Mouse (Mus musculus) brown adipose tissue, adult 24 weeks (tissue): ENCODE results near the gene Ogfod2. TPM values are rescaled to one million over a fixed set of nuclear protein-coding genes. Genes with fewer than 3 reads are reported as not detected.

Experiments
- H3K27ac ChIP-seq: fragments of 200-500 bp; replicated peaks from 2 replicates; pipeline ENCODE4 v1.5.1; 2012; ENCODE audit warnings: low read depth, mild to moderate bottlenecking, low read length
- H3K4me1 ChIP-seq: fragments of 200-500 bp; 2 replicates; pipeline ENCODE4 v1.6.1; 2012; ENCODE audit warnings: low read length, mixed read lengths; ENCODE audit not compliant: control insufficient read depth, insufficient read depth, insufficient read length
- H3K4me3 ChIP-seq: fragments of 200-500 bp; 2 replicates; pipeline ENCODE4 v1.5.1; 2012; ENCODE audit warnings: low read depth, mild to moderate bottlenecking, low read length, moderate library complexity; ENCODE audit not compliant: insufficient read depth
- polyA plus RNA-seq: library from polyadenylated mRNA; stranded (reverse); fragments of >200 nt; gene quantifications from 2 replicates; pipeline ENCODE4 v1.2.4, GENCODE M21; 2012; ENCODE audit not compliant: missing spikeins, insufficient read depth, insufficient read length

The Ogfod2 gene
- 20.5 and 23.1 TPM in 2 replicates for polyA plus RNA-seq

DNA sequence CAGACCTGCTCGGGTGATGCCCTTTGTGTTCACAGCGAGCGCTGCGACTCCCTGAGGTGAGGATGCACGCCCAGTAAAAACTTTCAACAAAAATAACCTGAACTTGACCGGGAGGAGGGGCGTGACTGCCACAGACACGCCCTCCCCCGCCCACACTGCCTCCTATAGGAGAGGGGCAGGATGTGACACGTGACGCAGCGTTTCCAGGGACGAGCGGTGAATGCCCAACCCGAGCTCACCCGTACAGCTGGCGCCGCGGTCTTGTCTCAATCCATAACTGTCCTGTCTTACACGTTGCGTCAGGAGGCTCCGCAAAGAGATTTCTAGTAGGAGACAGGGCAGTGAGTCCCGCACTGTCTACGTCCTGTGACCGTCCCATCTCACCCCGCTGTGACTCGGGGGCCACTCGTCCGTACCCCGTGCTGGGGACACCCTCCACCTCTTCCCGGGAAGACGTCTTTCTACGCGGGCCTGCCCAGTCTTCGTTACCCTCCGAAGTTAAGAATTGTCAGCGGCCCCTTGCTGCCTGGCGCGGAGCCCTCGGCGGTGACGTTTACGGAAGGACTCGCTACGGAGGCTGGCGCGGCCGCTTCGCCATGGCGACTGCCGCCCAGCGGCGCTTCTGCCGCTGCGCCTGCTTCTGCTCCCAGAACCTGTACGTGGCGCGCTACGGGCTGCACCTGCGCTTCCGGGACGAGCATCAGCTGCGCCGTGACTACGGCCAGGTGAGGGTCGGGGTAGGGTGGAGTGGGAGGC, at the start of gene Ogfod2:
Ogfod2 (plus strand) TSS at position 556 of the 756 bp plus-strand sequence.
- Histone ChIP-seq H3K4me1 (peaks cover 6% of the 10 kb centered on the region; the same call in 1 of the 2 replicates), H3K4me3 (peak within 1 kb of the TSS; percentile 81), H3K27ac (peak within 1 kb of the TSS; percentile 94)

DNA sequence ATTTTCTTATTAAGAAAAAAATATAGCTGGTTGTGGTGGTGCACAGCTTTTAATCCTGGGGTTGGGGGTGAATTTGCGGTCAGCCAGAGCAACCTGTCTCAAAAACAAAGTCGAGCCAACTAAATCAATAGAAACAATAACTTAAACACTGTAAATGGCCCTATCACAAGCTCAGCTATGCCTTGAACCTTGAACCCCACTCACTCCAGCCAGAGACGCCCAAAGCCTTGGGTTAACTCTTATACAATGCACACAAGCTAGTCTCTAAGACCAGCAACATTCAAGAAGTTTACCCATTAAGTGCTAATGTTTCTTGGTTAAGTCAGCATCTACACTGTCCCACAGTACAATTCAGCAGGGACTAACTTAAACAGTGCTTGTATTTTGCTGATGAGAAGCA, 42.4 kb upstream of the Ogfod2 start:
- H3K4me3 ChIP-seq: no peak overlapping the region
- no peak overlapping the region for H3K27ac ChIP-seq
- H3K4me1 ChIP-seq: no peaks in the 10 kb centered on the region

DNA sequence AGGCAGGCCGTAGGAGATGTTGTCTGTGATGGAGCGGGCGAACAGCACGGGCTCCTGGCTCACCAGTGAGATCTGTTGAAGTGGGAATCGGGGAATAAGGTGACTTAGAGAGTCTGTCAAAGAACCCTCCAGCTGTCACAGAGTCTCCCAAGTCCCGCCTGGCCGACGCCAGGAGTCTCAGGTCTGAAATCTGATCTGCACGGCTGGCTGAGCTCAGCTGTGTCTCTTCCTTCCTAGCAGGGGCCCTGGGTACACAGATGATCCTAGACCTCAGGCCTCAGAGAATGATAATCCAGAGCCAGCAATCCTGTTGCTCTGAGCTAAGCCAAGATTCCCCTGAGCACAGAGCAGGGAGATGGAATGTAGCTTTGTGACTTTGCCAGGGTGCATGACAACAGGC, 38.4 kb upstream of the Ogfod2 start:
- no peaks in the 10 kb centered on the region for H3K4me1 ChIP-seq
- H3K27ac ChIP-seq: no peak overlapping the region

DNA sequence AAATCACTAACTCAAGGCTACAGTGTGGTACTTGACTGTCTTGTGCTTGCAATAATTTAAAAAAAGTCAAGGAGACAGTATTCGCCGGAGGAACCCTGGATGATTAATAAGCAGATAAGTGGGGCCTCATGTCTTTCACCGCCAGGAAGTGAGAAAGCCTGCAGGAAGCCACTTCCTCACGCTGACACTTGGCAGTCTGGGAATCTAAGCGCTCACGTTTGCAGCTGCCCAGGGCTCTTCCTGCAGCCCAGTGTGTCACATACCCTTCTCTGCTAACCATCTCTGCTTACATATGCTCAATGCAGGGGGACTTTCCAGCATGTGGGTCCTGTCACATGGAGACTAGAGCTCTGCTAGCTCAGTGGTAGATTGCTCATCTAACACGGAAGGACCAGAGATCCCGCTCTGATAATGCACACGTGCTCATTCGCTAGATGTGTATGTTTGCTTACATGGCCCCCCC, 37.2 kb upstream of the Ogfod2 start:
- H3K27ac ChIP-seq: no peak overlapping the region
- no peak overlapping the region for H3K4me3 ChIP-seq
- no peaks in the 10 kb centered on the region for H3K4me1 ChIP-seq

More for the DNA sequence above, 38.4 kb upstream of the Ogfod2 start:
- H3K4me3 ChIP-seq: no peak overlapping the region

DNA sequence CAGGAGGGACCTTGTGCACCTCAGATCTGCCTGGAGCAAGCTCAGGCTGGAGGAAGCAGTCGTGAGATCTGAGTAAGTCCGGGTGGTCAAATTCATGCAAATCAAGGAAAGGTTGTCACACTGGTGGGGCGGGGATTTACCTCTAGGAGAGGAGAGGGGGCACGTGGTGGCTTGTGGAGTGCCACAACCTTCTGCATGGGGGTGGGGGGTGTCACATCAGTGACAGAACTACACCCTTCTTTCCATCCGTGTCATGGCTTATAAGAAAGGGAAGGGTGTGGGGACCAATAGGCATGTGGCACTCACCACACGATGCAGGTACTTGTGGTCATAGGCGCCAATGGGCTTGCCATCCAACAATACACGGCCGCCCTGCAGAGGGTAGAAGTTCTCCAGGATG, 36.4 kb upstream of the Ogfod2 start:
- Histone ChIP-seq H3K4me1 (no peaks in the 10 kb centered on the region), H3K4me3 (no peak overlapping the region), H3K27ac (no peak overlapping the region)

DNA sequence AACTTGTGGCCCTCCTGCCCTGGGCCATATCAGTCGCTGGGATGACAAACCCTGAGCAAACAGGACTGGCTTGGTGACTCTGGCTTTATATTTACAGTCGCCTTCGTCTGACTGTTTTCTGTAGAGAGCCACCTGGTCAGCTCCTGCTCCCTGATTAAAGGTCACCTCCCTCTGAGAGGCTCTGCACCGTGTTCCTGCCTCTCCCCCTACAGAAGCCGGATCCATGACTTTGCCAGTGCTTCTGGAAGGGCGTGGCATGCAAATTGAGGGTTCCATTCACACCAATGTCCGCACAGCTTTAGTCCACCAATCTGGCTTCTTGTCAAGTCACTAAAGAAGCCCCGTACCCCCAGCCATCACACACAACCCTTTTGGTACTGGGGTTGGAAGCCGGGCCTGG, 35.5 kb upstream of the Ogfod2 start:
- Histone ChIP-seq H3K4me1 (no peaks in the 10 kb centered on the region), H3K27ac (no peak overlapping the region), H3K4me3 (no peak overlapping the region)

DNA sequence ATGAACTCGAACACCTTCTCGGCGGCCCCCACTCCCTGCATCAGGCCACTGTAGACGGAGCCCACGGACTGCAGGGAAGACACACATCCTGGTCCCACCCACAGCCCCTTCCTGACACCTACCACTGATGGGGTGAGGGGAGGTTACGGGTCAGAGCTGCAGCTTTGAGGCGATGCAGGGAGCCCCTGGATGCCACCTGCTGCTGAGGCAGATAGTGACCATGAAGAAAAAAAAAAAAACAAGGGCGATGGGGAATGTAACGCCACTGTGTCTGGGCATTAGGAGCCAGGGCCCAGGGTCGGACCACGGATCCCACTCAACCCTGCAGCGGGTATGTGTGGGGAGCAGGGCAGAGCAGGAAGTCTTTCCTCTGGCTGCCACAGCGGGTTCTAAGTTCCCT, 34.9 kb upstream of the Ogfod2 start:
- H3K4me3 ChIP-seq: no peak overlapping the region
- H3K4me1 ChIP-seq: no peaks in the 10 kb centered on the region
- no peak overlapping the region for H3K27ac ChIP-seq

DNA sequence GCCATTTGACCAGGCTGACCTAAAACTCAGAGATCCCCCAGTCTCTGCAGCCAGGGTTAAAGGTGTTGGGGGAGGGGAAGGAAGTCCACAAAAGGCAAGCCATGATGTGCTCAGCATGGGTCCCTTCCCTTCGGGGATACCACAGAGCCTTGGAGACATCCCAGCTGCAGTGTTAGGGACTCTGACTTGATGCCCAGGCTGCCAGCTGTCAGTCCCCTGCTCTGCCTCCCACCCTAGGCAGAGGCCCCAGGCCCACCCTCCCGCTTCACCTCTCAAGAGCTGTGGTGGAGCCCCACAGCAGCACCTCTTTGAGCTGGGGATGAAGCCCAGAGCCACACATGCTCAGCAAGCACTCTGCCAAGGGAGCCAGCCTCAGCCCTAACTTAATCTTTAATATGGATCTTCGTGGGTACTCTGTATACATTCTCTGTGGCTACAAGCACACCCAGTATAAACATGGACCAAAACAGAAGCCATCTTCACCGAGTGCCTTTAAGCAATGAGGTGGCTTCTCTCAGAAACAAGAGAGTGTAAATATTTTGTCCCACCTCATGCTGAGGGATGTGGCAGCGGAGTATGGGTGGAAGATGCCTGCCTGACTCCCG, 34.1 kb upstream of the Ogfod2 start:
- H3K27ac ChIP-seq: no peak overlapping the region
- no peak overlapping the region for H3K4me3 ChIP-seq
- H3K4me1 ChIP-seq: no peaks in the 10 kb centered on the region

DNA sequence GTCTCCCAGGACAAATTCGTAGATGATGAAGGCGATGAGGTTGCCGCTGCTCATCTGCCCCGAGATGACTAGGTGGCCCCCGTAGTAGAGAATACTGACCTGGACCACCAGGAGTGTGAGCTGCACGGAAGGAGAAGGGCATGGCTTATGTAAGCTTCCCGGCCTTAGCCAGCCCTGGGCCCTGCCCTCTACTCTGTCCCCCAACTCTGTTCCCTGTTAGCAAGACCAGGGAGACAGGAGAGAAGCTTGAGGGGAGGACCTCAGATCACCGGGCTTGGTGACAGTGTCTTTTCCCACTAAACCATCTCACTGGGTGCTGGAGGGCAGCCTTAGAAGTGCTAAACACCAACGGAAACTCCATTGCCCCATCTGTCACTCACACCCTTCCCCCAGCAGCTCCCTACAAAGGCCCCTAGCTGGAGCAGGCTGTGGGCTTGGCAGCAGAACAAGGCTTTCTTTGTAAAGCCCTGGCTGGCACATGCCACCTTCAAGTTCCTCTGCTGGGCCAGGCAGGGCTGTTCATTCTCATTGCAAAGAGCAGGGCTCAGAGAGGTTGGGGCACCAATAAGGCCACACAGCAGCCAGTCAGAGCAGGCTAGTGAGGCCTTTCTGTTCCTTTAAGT, 33.2 kb upstream of the Ogfod2 start:
- Histone ChIP-seq H3K27ac (no peak overlapping the region), H3K4me3 (no peak overlapping the region), H3K4me1 (no peaks in the 10 kb centered on the region)

DNA sequence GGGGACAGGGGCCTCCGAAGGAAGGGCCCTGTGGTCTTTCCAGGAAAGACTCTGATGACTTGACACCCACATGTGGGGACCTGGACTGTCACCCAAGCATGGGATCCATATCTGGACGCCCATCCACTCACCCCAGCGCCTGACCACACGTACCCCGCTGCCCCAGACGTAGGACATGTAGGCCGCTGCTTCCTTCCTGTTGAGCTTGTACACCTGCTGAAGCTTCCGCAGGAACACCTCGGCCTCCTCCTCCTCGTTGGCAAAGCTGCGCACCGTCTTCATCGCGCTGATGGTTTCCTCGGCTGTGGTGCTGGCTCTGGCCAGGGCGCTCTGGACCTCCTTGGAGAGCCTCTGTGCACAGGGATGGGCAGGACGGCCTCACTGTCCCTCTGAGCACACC, 32.2 kb upstream of the Ogfod2 start:
- no peak overlapping the region for H3K27ac ChIP-seq
- no peak overlapping the region for H3K4me3 ChIP-seq
- H3K4me1 ChIP-seq: no peaks in the 10 kb centered on the region

DNA sequence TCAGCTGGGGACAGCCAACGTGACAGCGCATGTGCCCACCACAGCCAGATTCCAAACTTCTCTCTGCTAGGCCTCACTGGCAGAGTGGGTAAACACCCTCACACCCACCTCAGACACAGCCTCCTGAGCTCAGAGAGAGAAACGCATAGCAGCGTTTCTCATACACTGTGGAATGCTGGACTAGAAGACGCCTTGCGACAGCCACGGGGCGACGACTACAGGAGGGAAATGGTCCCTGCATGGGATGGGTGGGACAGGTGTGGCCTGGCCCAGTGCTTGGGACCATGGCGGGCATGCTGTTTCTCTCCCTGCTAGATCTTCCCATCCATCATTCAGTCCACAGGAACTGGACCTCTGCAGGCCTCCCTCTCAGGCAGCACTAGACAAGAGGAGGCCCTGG, 29.6 kb upstream of the Ogfod2 start:
- no peak overlapping the region for H3K27ac ChIP-seq
- H3K4me1 ChIP-seq: no peaks in the 10 kb centered on the region
- no peak overlapping the region for H3K4me3 ChIP-seq

DNA sequence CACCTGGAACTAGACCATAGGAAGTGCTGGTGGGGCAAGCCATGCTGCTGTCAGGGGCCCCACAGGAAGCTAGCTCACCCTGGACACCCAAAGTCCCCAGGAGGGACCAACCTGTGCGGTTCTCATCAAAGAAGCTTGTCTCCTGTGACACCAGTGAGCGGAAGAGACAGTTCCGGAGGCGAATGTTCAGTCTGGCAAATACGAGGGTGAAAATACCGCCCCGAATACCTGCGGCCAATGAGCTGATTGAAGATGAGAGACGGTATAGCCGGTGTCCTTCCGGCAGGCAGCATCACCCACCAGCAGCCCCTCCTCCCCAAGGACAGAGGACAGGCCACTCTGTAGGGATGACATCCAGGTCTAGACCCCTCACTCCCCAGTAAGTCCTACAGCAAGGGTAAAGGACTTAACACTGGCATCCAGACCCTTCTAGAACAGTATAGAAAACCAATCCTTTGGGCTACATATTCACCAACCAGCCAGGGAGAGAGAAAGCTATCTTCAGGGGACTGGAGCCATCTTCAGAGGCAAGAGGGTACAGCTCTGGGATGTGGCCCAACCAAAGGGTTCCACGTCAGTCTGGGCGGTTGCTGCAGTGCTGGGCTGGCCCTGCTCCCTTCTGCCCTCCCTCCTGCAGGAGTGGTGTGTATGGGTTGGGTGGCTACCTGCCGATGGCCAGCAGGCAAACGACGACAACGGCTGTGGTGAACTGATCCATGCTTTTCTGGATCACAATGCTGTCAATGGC, 29.0 kb upstream of the Ogfod2 start:
- H3K4me1 ChIP-seq: no peaks in the 10 kb centered on the region
- H3K4me3 ChIP-seq: no peak overlapping the region
- H3K27ac ChIP-seq: no peak overlapping the region

DNA sequence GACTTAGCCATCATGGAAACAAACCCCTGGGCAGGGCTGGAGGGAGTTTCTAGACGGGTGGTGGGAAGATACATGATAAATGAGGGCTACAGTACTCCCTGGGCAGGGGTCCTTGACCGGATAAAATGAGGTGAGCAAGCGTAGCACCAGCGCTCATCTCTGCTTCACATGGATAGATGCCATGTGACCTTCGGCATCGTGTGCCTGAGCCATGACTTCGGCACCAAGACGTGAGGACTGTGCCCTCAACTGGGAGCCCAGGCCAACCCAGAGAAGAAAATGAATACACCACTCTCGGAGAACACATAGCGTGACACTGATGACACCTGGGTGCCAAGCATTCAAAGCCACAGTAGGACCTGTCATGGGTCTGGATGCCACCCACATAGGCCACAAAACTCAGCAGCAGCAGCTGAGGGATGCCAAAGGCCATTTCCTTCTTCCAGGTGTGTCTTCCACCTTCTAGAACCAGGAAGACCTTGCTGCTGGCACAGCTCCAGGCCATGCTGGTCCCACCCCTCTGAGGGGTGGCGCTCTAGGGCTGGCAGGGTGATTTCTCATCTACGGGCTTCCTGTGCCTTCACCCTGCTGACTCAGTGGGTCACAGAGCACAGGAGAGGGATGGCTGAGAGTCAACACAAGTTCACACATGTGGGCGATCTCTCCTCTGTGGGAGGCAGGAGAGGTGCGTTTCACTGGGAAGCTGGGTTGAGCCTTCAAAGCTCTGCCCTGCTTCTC, 28.1 kb upstream of the Ogfod2 start:
- H3K4me3 ChIP-seq: no peak overlapping the region
- no peak overlapping the region for H3K27ac ChIP-seq
- no peaks in the 10 kb centered on the region for H3K4me1 ChIP-seq

DNA sequence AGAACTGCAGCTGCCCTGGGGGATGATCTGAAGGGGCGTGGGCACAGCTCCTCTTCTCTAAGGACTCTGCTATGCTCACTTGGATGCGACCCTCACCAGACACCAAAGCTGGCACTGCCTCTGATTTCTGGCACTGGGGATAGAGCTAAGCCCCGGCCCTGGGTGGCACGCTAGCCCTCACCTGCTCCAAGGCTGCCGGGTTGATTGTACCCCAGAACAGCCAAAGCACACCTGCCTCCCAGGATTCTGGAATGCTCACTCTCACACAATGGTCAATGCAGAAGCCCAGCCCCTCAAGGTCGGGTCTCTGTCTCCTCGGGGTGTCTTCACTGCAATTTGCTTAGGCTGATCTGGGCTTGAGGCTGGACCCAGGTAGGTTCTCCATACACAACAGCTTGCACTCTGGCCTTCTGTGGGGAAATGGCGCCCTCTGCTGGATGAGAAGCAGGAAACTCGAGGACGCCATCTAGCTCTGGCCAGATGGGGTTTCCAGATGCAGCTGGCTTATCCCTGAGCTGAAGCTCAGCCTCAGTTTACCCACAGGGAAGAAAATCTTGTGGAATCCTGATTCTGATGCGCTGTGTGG, 27.4 kb upstream of the Ogfod2 start:
- no peak overlapping the region for H3K4me3 ChIP-seq
- H3K27ac ChIP-seq: no peak overlapping the region

More for the DNA sequence above, 27.4 kb upstream of the Ogfod2 start:
- no peaks in the 10 kb centered on the region for H3K4me1 ChIP-seq
